In the genomic region with DNA sequence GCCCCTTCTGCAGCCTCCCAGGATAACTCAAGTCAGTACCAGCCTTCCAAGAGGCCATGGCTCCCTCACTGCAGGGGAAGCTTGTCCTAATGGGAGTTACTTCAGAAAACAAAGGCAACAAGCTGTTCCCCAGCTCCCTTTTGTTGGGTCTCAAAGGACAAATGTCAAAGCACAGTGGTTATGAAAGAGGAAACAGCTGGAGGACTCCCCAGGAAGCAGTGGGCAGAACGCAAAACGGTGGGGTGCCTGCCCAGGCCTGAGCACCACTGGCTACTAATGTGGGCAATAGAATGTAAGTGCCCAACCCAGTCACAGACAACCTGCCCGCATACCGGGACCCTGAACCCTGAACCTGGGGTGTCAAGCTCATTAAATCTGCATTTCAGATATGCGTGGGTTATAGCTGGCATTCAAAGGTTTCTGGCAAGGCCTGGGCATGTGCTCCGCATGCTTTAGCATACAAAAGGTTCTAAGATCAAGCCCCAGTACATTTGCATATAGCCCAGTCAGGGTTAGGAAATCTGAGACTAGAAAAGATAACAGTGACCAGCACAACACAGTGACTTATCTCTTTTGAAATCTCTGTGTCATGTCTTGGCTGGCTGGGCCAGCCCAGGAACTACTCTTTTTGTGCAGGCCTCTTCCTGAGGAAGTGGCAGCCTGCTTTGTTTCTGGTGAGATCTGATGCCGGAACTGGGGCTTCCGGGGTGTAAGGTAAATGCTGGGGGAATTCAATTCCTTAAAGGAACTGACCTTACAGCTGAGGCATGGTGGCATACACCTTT, we compare ENCODE assay signal across 10 mouse cellular contexts. TPM values are rescaled to one million over a fixed set of nuclear protein-coding genes. Genes with fewer than 3 reads are reported as not detected.
DNase-seq lines count a peak whose midpoint lies in the region; ATAC-seq and TF ChIP-seq lines count a peak whose summit lies in the region.
"Had no signal": no experiment of that assay in that cellular context is flagged by ENCODE, and none has a peak within 500 bp of the region (broad histone marks: within the 10 kb centered on the region; RNA-seq: fewer than 3 reads in every experiment).

No protein-coding gene starts in this region.

- peaks cover 8% of the 10 kb centered on the region; the same call in 1 of the 2 replicates for H3K4me1 ChIP-seq in kidney, embryonic 16.5 days (ENCODE audit: insufficient read depth, low read length)
- H3K4me1 ChIP-seq in MEL (ENCODE audit: control insufficient read depth in 1 of 2, insufficient read depth in 2 of 2, low read length in 2 of 2) = peaks cover 0 to 4% of the 10 kb centered on the region in 2 experiments; a peak in 1 of 4 replicates
- no peaks in the 10 kb centered on the region; the same call in 1 of the 2 replicates for H3K4me1 ChIP-seq in liver, embryonic 11.5 days (replicated peaks; ENCODE audit: control insufficient read depth, insufficient read depth, low read length)
- H3K4me1 ChIP-seq in cerebellum, adult 2 months (ENCODE audit: control insufficient read depth, insufficient read depth, low read length) = no peaks in the 10 kb centered on the region

- H3K27ac ChIP-seq in kidney, embryonic 16.5 days (ENCODE audit: low read length) = no peak overlapping the region
- H3K27ac ChIP-seq in MEL (ENCODE audit: control insufficient read depth, low read depth, low read length) = no peak overlapping the region
- H3K27ac ChIP-seq in liver, embryonic 11.5 days (ENCODE audit: low read depth, low read length) = no peak overlapping the region
- H3K27ac ChIP-seq in cerebellum, adult 2 months (ENCODE audit: insufficient read depth, low read length) = no peak overlapping the region

- H3K9ac ChIP-seq in kidney, embryonic 16.5 days (replicated peaks; ENCODE audit: low read length) = no peak overlapping the region
- no peak overlapping the region for H3K9ac ChIP-seq in MEL (ENCODE audit: control insufficient read depth, low read depth, low read length, poor library complexity, severe bottlenecking)
- no peak overlapping the region for H3K9ac ChIP-seq in liver, embryonic 11.5 days (ENCODE audit: low read depth, low read length)

- no peaks in the 10 kb centered on the region for H3K36me3 ChIP-seq in kidney, embryonic 16.5 days (ENCODE audit: insufficient read depth, low read length)
- no peaks in the 10 kb centered on the region; a peak in 2 of 4 replicates for H3K36me3 ChIP-seq in MEL (ENCODE audit: control insufficient read depth in 1 of 2, insufficient read depth in 2 of 2, low read length in 2 of 2)
- H3K36me3 ChIP-seq in liver, embryonic 11.5 days (ENCODE audit: control insufficient read depth, insufficient read depth, low read length) = no peaks in the 10 kb centered on the region
- no peaks in the 10 kb centered on the region for H3K36me3 ChIP-seq in splenic B cell, adult 2 months (ENCODE audit: control insufficient read depth, insufficient read depth, low read length, poor library complexity, severe bottlenecking)

- H3K4me2 ChIP-seq in kidney, embryonic 16.5 days (replicated peaks; ENCODE audit: low read depth, low read length) = no peak overlapping the region
- H3K4me2 ChIP-seq in liver, embryonic 11.5 days = no peak overlapping the region

- ATAC-seq in kidney, embryonic 16.5 days (ENCODE audit: low FRiP score, low TSS enrichment) = peak; percentile 20; the same call in 1 of the 2 replicates
- ATAC-seq in liver, embryonic 11.5 days (replicated peaks; ENCODE audit: low FRiP score) = peak; percentile 46; the same call in 1 of the 2 replicates

- no peaks in the 10 kb centered on the region for H3K27me3 ChIP-seq in kidney, embryonic 16.5 days (ENCODE audit: insufficient read depth, low read length)
- H3K27me3 ChIP-seq in MEL (ENCODE audit: control insufficient read depth in 1 of 2, insufficient read depth in 2 of 2, low read length in 2 of 2) = no peaks in the 10 kb centered on the region
- no peaks in the 10 kb centered on the region for H3K27me3 ChIP-seq in liver, embryonic 11.5 days (replicated peaks; ENCODE audit: control insufficient read depth, insufficient read depth, low read length)
- H3K27me3 ChIP-seq in splenic B cell, adult 2 months (ENCODE audit: control insufficient read depth, insufficient read depth, low read length, poor library complexity, severe bottlenecking) = no peaks in the 10 kb centered on the region
- no peaks in the 10 kb centered on the region for H3K27me3 ChIP-seq in cerebellum, adult 2 months (ENCODE audit: control insufficient read depth, insufficient read depth, low read length)

- no peaks in the 10 kb centered on the region for H3K79me2 ChIP-seq in MEL (ENCODE audit: control insufficient read depth, insufficient read depth, low read length, poor library complexity)

- DNase-seq in kidney, postnatal 10 days = no peak
- peak; percentile 48 for DNase-seq in MEL (ENCODE audit: low read depth, low spot score)
- no peak for DNase-seq in liver, embryonic 11.5 days (ENCODE audit: low spot score)
- DNase-seq in splenic B cell, adult 2 months (ENCODE audit: low read depth, low spot score) = peak; percentile 54
- no peak for DNase-seq in cerebellum, adult 2 months
- no peak for DNase-seq in right cerebral cortex, postnatal 4 days
- DNase-seq in left cerebral cortex, postnatal 14 days (ENCODE audit: low spot score in 2 of 2) = no peak
- DNase-seq: adrenal gland, postnatal 25 days had no signal

- no peaks in the 10 kb centered on the region for H3K9me3 ChIP-seq in kidney, embryonic 16.5 days (ENCODE audit: low read length)
- H3K9me3 ChIP-seq in MEL (replicated peaks; ENCODE audit: insufficient read depth, low read length) = no peaks in the 10 kb centered on the region
- no peaks in the 10 kb centered on the region for H3K9me3 ChIP-seq in liver, embryonic 11.5 days (ENCODE audit: control insufficient read depth, low read length)

- TF ChIP-seq POLR2A in MEL (IDR thresholded peaks at IDR 0.05; ENCODE audit: control insufficient read depth in 1 of 2, insufficient read depth in 1 of 2, low read depth in 1 of 2, low read length in 2 of 2, poor library complexity in 1 of 2) = no peak
- no peak for TF ChIP-seq POLR2A in cerebellum, adult 2 months (IDR thresholded peaks at IDR 0.05; ENCODE audit: borderline replicate concordance, insufficient read depth, low read length)

- TF ChIP-seq CTCF in MEL (IDR thresholded peaks at IDR 0.05 in 2 of 3, conservative IDR thresholded peaks at IDR 0.05 in 1 of 3; ENCODE audit: control insufficient read depth in 1 of 3, insufficient read depth in 1 of 3, low read depth in 2 of 3, low read length in 3 of 3, poor library complexity in 1 of 3, severe bottlenecking in 1 of 3) = no peak
- TF ChIP-seq CTCF in cerebellum, adult 2 months (IDR thresholded peaks at IDR 0.05; ENCODE audit: borderline replicate concordance, insufficient read depth, low read depth, low read length) = no peak

- TF ChIP-seq RAD21 in MEL (IDR thresholded peaks at IDR 0.05; ENCODE audit: low read depth, low read length) = no peak

- no peak overlapping the region for H3K4me3 ChIP-seq in kidney, embryonic 16.5 days (ENCODE audit: low read length)
- H3K4me3 ChIP-seq in MEL (ENCODE audit: control insufficient read depth in 1 of 2, insufficient read depth in 1 of 2, low read depth in 2 of 2, low read length in 2 of 2) = no peak overlapping the region
- no peak overlapping the region for H3K4me3 ChIP-seq in liver, embryonic 11.5 days (ENCODE audit: low read depth, low read length)
- no peak overlapping the region for H3K4me3 ChIP-seq in cerebellum, adult 2 months (replicated peaks; ENCODE audit: insufficient read depth, low read depth, low read length)

- intact Hi-C loops in left cerebral cortex, postnatal 14 days (cut with DNase I) = no loop called here

- 46% methylated on average over 8 of the region's 8 CpGs for WGBS in kidney, embryonic 16.5 days
- 38% methylated on average over 8 of the region's 8 CpGs for WGBS in liver, embryonic 11.5 days
- WGBS in cerebellum, adult 2 months = 37% methylated on average over 8 of the region's 8 CpGs

- 0 out of 4 replicates have a peak, but pooled peaks of 1 of the 2 experiments have one; percentile 45 for TF ChIP-seq EP300 in MEL (IDR thresholded peaks at IDR 0.05; ENCODE audit: low read depth in 1 of 2, low read length in 2 of 2)

TF ChIP-seq in MEL, 35 proteins besides CTCF, POLR2A, EP300 and RAD21:
- TF ChIP-seq GATA1 (IDR thresholded peaks at IDR 0.05; ENCODE audit: low read depth, low read length) = peak; percentile 82
- no peak for TF ChIP-seq USF1 (IDR thresholded peaks at IDR 0.05; ENCODE audit: low read depth, low read length)

RNA-seq across cellular contexts. Expression of gene Fbp1, which starts 8.1 kb away (rescaled TPM):
- polyA plus RNA-seq in kidney, embryonic 16.5 days (2015; fragmentation: Nextera tagmentation; extraction: Ambion mirVana) = 132 and 211 TPM in 2 replicates
- total RNA-seq in MEL (2012; rRNA removed) = not detected in 2 replicates
- not detected for polyA plus RNA-seq in MEL (2012; ENCODE audit: insufficient read depth in 1 of 2, insufficient read length in 2 of 2, low read depth in 1 of 2, low replicate concordance in 2 of 2, missing spikeins in 1 of 2)
- not detected in 2 replicates for polyA plus RNA-seq in liver, embryonic 11.5 days (2014; fragmentation: Nextera tagmentation; extraction: Ambion mirVana)
- polyA plus RNA-seq in cerebellum, adult 2 months (2012; rRNA removed) = 0.21 TPM in 1 of 2 replicates, not detected in the other
- total RNA-seq in left cerebral cortex, postnatal 14 days (2021) = under 1 TPM in 1 of 2 experiments, not detected in 1; 0.31 TPM

RNA-seq across cellular contexts. Expression of gene Fbp2, which starts 21.8 kb away (rescaled TPM):
- polyA plus RNA-seq in kidney, embryonic 16.5 days (2015; fragmentation: Nextera tagmentation; extraction: Ambion mirVana) = 23.3 and 28.9 TPM in 2 replicates
- 4.7 and 10.3 TPM in 2 replicates for total RNA-seq in MEL (2012; rRNA removed)
- 10 to 100 TPM in 1 of 2 experiments, not detected in 1; 10.8 TPM for polyA plus RNA-seq in MEL (2012; ENCODE audit: insufficient read depth in 1 of 2, insufficient read length in 2 of 2, low read depth in 1 of 2, low replicate concordance in 2 of 2, missing spikeins in 1 of 2)
- polyA plus RNA-seq in liver, embryonic 11.5 days (2014; fragmentation: Nextera tagmentation; extraction: Ambion mirVana) = not detected in 2 replicates
- not detected in 2 replicates for polyA plus RNA-seq in cerebellum, adult 2 months (2012; rRNA removed)
- total RNA-seq in left cerebral cortex, postnatal 14 days (2021) = under 1 TPM in 1 of 2 experiments, not detected in 1; 0.37 TPM
- total RNA-seq: layer of hippocampus, adult 8-10 months had no signal

Comparison
In these comparisons a context has a peak if more than half of its experiments do, and no peak if none do; other contexts are left out.
1. DNase-seq: peak in MEL (single experiment) and splenic B cell, adult 2 months (single experiment); none in kidney, postnatal 10 days (single experiment), liver, embryonic 11.5 days (single experiment), cerebellum, adult 2 months (0 of 2), right cerebral cortex, postnatal 4 days (single experiment) and left cerebral cortex, postnatal 14 days (0 of 2).
2. RNA of gene Fbp1, which starts 8.1 kb away (polyA plus RNA-seq): 132 to 211 TPM in kidney, embryonic 16.5 days; 0.21 TPM in cerebellum, adult 2 months, not detected in MEL and not detected in liver, embryonic 11.5 days; every median in the first group is over 100 times any median in the second.